Mouse (Mus musculus): ENCODE measurements at regions not wholly inside any gene's neighbourhood (a gene's known extent, or its start where the extent isn't known, plus 50 kb on each side); places are given as distances from the start of the nearest gene placed in this dataset.
A peak's percentile ranks its signal among the peaks of the same experiment; 100 is the strongest.

GRCm38 (mm10) chr13:97847561-97847960 lies 87.1 kb upstream of the Gm10260 start:
- no peak for DNase-seq (ENCODE audit: low spot score)

DNA sequence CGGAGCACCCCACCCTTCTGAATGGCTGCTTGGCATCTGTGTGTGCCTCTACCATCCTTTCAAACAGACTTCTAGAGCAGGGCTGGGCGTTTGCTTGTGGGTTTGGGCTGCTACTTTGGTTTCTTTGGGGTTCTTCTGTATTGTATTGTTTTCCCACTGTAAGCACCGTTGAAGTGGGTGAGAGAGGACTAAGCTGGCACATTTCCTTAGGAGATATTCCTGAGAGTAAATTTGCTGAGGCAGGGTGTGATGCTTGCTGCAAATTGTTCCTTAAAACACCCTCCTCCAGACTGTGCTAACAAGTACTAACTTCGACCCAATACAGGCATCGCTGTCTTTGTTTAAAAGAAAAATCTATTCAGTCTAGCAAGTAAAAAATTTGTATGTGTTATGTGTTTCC lies 84.7 kb upstream of the Gm10260 start:
- DNase-seq (ENCODE audit: low spot score): no peak

DNA sequence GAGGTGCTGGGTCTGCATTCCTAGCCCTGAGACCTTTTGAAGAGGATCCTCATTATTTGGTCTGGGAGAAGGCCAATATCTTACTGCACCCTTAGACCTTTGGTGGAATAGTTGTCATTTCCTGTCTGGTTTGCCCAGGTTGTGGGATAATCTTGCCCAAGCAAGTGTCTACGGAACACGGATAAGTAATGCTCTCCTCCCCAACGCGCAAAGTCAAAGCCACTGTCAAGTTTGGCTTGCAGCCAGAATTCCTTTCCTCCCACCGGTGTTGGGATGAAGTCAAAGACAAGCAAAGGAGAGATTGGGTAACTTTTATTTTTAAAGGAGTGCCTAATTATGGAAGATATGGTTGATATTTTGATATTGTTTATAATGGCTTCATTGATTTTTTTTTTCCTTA lies 82.4 kb upstream of the Gm10260 start:
- no peak for DNase-seq (ENCODE audit: low spot score)

DNA sequence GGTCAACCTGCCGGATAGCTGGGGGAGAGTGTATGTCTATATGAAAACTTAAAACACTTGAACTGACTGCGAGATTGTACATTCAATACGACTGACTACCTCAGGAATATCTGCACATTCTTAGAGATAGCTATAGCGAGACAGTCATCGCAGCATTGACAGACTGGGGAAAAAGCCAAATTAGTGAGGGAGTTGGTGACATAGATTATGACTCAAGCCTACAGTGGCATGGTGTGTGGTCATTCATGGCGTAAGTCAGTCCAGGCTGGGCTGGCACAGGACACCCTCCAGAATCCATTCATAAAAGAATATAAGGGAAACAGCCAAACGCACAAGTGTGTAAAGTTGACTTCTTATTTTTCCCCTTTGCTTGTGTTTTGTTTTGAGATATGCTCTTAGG lies 81.1 kb upstream of the Gm10260 start:
- no peak for DNase-seq (ENCODE audit: low spot score)

DNA sequence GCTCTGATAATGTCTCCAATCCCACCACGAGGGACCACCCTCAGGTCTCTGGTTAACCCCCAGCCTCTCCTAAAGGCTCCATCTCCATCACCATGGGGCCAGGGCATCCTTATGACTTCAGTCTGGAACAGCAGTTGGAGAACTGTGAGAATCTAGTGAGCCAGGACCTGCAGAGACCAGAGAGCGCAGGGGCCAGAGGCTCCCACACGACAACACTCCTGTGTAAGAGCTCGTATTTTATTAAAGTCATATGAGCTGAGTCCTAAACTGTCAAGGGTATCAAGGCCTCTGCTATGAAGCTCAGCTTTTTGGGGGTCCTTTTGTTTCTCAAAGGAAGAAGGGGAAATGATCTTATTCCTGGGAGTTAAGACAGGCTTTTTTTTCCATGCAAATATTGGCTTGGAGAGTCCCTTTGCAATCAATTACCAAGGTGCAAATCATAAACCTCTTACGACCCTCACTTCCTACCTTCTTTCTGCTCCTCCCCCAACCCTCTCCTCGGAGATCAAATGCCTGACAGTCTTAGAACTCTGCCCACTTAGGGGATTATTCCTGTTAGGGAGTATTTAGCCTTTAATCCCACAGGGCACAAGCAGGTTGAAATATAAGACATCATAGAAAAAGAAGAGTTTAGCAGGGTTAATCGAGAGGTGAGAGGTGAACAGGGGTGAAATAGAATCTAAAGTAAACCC lies 79.3 kb upstream of the Gm10260 start:
- DNase-seq (ENCODE audit: low spot score): peak; percentile 49

- no peak for DNase-seq (ENCODE audit: low spot score)
These were observed 77.1 kb upstream of the Gm10260 start for GRCm38 (mm10) chr13:97837443-97838000.

GRCm38 (mm10) chr13:97832448-97832847 lies 72.0 kb upstream of the Gm10260 start:
- DNase-seq (ENCODE audit: low spot score): no peak

GRCm38 (mm10) chr13:97831839-97832238 lies 71.4 kb upstream of the Gm10260 start:
- DNase-seq (ENCODE audit: low spot score): no peak

DNA sequence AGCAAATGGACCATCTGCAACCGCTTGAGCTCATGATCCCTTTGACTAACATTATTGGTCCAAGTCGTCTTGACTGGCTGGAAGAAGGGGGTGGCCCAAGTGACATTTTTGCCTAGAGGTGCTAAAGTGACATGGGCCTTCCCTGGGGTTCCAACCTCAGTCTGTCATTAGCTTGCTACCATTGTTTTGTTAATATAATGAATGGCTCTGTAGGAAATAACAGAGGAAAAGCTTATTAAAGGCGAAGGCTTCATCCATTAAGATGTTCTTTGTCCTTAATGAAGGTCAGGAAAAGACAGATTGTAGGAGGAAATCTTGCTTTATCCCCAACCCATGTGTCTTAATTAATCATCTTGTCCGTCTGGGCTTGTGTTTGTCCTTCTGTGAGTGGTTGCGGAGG lies 69.1 kb upstream of the Gm10260 start:
- peak; percentile 43 for DNase-seq (ENCODE audit: low spot score)

- peak; percentile 48 for DNase-seq (ENCODE audit: low spot score)
These were observed 65.6 kb upstream of the Gm10260 start for GRCm38 (mm10) chr13:97825801-97826576.

DNA sequence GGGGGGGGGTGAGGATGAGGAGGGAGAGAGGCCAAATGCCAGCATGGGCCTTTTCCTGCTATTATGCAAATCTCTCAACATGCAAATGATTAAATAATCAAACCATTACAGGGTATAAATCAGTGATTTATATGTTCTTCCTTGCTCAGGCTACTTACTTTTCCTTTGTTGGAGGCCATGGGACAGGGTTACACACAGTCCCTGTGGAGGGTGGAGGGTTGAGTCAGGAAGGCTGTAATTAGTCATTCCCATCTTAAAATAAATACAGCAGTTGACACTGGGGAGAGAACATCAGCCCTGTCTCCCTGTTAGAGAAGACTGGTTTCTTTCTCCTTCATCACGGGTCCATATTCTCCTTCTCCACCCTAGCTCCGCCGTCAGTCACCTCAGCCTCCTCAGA lies 64.9 kb upstream of the Gm10260 start:
- peak; percentile 8 for DNase-seq (ENCODE audit: low spot score)

DNA sequence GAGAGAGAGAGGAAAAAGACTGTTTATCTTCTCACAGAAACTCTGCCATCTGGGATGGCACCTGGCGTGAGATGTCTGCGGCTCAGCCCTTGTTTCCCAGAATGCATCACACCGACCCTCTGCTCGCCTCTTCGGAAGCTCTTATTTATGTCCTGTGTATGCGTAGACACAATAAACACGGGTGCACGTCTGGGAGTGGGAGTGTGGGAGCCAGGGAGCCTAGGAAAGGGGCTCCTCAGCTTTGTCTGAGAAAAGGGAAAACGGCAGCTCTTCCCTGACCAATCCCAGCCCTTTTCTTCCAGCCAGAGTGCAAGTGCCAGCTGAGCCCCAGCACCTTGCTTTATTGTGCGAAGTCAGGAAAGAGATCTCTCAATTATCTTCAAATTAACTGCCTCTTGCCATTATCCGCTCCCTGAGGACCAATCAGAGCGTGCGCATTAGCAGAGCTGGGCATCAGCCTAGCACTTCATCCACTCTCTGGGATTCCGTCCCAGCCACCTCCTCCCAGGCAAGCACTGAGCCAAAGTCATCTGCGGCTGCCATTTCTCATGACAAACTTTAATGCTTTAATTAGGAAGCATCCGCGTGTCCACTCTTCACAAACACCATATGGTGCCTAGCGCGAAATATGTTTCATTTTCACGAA lies 63.8 kb upstream of the Gm10260 start:
- peak; percentile 58 for DNase-seq (ENCODE audit: low spot score)

DNA sequence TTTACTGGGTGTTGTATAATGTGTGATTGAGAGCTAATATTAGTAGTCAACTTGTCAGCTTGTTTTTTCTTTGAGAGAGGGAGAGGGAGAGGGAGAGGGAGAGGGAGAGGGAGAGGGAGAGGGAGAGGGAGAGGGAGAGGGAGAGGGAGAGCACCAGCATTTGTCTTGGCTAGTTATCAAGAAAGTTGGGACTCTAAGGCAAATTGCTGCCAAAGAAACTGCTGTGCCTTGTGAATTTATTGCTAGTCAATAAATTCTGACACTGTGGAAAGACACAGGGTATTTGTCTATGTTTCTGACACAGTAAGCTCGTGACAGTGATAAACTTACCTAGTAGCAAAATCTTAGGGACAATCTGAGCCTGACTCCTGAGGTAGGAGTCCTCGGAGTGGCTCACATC lies 61.2 kb upstream of the Gm10260 start:
- DNase-seq (ENCODE audit: low spot score): no peak

DNA sequence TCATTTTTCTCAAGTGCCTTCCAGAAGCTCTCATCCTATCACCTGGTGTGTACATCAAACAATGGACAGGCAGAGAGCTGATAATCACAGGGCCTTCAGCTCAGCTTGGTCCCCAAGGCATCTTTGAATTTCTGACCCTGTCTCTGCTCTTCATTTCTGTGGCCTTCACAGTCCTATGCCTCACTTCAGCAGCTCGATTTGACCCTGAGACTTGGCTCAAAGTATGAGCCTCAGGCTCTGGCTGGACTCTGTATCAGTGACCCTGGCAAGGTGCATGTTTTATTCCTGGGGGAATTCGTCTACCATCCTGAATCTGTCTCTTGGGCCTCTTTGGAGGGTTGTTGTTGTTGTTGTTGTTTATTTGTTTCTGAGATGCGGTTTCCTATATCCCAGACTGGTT lies 60.6 kb upstream of the Gm10260 start:
- DNase-seq (ENCODE audit: low spot score): no peak

- no peak for DNase-seq (ENCODE audit: low spot score)
These were observed 60.0 kb upstream of the Gm10260 start for GRCm38 (mm10) chr13:97820401-97820800.

GRCm38 (mm10) chr13:97819036-97819435 lies 58.6 kb upstream of the Gm10260 start:
- no peak for DNase-seq (ENCODE audit: low spot score)

GRCm38 (mm10) chr13:97816923-97817322 lies 56.5 kb upstream of the Gm10260 start:
- no peak for DNase-seq (ENCODE audit: low spot score)
